Mouse (Mus musculus) liver, adult 2 months (tissue): ENCODE measurements around the gene Litaf.

ENCODE experiments used
- CTCF ChIP-seq: fragments of 200-500 bp; IDR thresholded peaks from 2 replicates; pipeline ENCODE4 v1.5.1; 2011; ENCODE audit warnings: low read depth, low read length, control low read depth
- POLR2A ChIP-seq: fragments of 200-500 bp; IDR thresholded peaks from 2 replicates; pipeline ENCODE4 v1.6.1; 2011; ENCODE audit warnings: low read length, control low read depth; ENCODE audit not compliant: insufficient read depth; ENCODE audit errors: extremely low read depth

DNA sequence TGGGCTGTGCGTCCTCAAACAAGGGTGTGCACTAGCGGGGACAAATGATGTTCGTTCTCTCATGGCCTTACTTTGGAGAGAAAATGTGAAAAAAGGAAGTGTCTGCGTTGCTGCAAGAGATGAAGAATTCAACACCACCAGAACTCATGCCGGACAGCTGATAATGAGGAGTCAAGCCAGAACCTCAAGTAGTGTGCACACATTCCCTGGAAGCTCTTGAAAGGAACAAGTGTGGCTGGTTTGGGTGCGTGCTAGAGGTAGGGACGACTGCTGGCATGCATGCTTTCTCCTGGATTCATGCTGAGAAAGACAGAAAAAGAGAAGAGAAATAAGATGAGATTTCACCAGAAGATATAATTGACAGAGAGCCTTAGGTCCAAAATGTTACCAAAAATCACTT, 18.8 kb downstream of the Litaf start:
- TF ChIP-seq POLR2A (no peak), CTCF (no peak)
